ENCODE assay signal across 21 mouse cellular contexts in genomic region chr16:97062207-97062606, GRCm38 (mm10).
"Had no signal": no experiment of that assay in that cellular context is flagged by ENCODE, and none has a peak within 500 bp of the region (broad histone marks: within the 10 kb centered on the region; RNA-seq: fewer than 3 reads in every experiment).

No protein-coding gene starts in this region.

- H3K4me3 ChIP-seq: kidney, embryonic 15.5 days; left cerebral cortex, adult 2 months; limb, embryonic 10.5 days; limb, embryonic 13.5 days; liver, embryonic 12.5 days; liver, embryonic 15.5 days; lung, embryonic 15.5 days; megakaryocyte, embryonic 14.5 days; midbrain, embryonic 10.5 days; midbrain, embryonic 13.5 days; myocyte had no signal

- H3K4me1 ChIP-seq: kidney, embryonic 15.5 days; limb, embryonic 10.5 days; limb, embryonic 13.5 days; liver, embryonic 12.5 days; liver, embryonic 15.5 days; lung, embryonic 15.5 days; megakaryocyte, embryonic 14.5 days had no signal

- H3K27ac ChIP-seq: kidney, embryonic 15.5 days; left cerebral cortex, adult 2 months; limb, embryonic 10.5 days; limb, embryonic 13.5 days; liver, embryonic 12.5 days; liver, embryonic 15.5 days; lung, embryonic 15.5 days; midbrain, embryonic 10.5 days; midbrain, embryonic 13.5 days had no signal

- H3K36me3 ChIP-seq: kidney, embryonic 15.5 days; limb, embryonic 10.5 days; limb, embryonic 13.5 days; liver, embryonic 12.5 days; liver, embryonic 15.5 days; lung, embryonic 15.5 days; midbrain, embryonic 10.5 days; midbrain, embryonic 13.5 days had no signal

- DNase-seq: kidney, adult 2 months; kidney, postnatal 10 days; kidney, postnatal 36 days; layer of hippocampus, postnatal 36 days; liver; lung, adult 18-20 months; lung, postnatal 10 days; lung, postnatal 36 days; thymus, adult 18-20 months; thymus, postnatal 36 days had no signal
